Mouse (Mus musculus) testis, adult 2 months (tissue): Measurements from ENCODE around the gene Cntnap5c. TPM values are rescaled to one million over a fixed set of nuclear protein-coding genes. Genes with fewer than 3 reads are reported as not detected.

Experiments
- H3K27ac ChIP-seq: fragments of 200-500 bp; 2 replicates; pipeline ENCODE4 v1.5.1; 2012; ENCODE audit warnings: low read depth, low read length; ENCODE audit not compliant: control insufficient read depth, insufficient read depth
- H3K27me3 ChIP-seq: fragments of 200-500 bp; 2 replicates; pipeline ENCODE4 v1.6.1; 2012; ENCODE audit warnings: mild to moderate bottlenecking, low read length, moderate library complexity; ENCODE audit not compliant: control insufficient read depth, insufficient read depth
- H3K36me3 ChIP-seq: fragments of 200-500 bp; 2 replicates; pipeline ENCODE4 v1.6.1; 2012; ENCODE audit warnings: mild to moderate bottlenecking, low read length; ENCODE audit not compliant: control insufficient read depth, insufficient read depth
- H3K4me1 ChIP-seq: fragments of 200-500 bp; 2 replicates; pipeline ENCODE4 v1.6.1; 2012; ENCODE audit warnings: low read length; ENCODE audit not compliant: control insufficient read depth, insufficient read depth
- H3K4me3 ChIP-seq: fragments of 200-500 bp; 2 replicates; pipeline ENCODE4 v1.5.1; 2012; ENCODE audit warnings: low read depth, mild to moderate bottlenecking, low read length, moderate library complexity, mixed read lengths; ENCODE audit not compliant: control insufficient read depth
- CTCF ChIP-seq: fragments of 200-500 bp; IDR thresholded peaks from 2 replicates; pipeline ENCODE4 v1.5.1; 2012; ENCODE audit warnings: low read depth, mild to moderate bottlenecking, inconsistent platforms, low read length, moderate library complexity; ENCODE audit not compliant: control insufficient read depth, insufficient read depth, insufficient replicate concordance
- POLR2A ChIP-seq: fragments of 200-500 bp; IDR thresholded peaks from 2 replicates; pipeline ENCODE4 v1.6.1; 2012; ENCODE audit warnings: low read depth, mild to moderate bottlenecking, inconsistent platforms, low read length, moderate library complexity; ENCODE audit not compliant: control insufficient read depth
- polyA plus RNA-seq: library from polyadenylated mRNA; depleted of rRNA; stranded (reverse); fragments of >200 nt; gene quantifications from 2 replicates; pipeline ENCODE4 v1.2.3, GENCODE M21; 2012; rRNA removed

Gene Cntnap5c
- polyA plus RNA-seq, result 0.87 and 1.1 TPM in 2 replicates

GRCm38 (mm10) chr17:57768622-57769610 is at the start of gene Cntnap5c:
Cntnap5c (plus strand) TSS chr17:57769570.
- H3K4me1 ChIP-seq, result peaks cover 4% of the 10 kb centered on the region; the same call in 1 of the 2 replicates
- no peak within 1 kb of the TSS; the same call in 1 of the 2 replicates for H3K4me3 ChIP-seq
- no peak for TF ChIP-seq CTCF
- no peak for TF ChIP-seq POLR2A
- H3K27ac ChIP-seq, result no peak within 1 kb of the TSS
- no peaks in the 10 kb centered on the region for H3K27me3 ChIP-seq
- no peaks in the 10 kb centered on the region for H3K36me3 ChIP-seq

- Histone ChIP-seq H3K27ac (no peak within 1 kb of the TSS), H3K4me1 (no peaks in the 10 kb centered on the region), H3K36me3 (no peaks in the 10 kb centered on the region), H3K27me3 (no peaks in the 10 kb centered on the region), H3K4me3 (no peak within 1 kb of the TSS)
- TF ChIP-seq POLR2A (no peak), CTCF (no peak)
Observed at GRCm38 (mm10) chr17:57742119-57742518, 27.3 kb upstream of the Cntnap5c start, which contains the start of gene Gm21834. Gm21834 (minus strand) TSS chr17:57742219.

DNA sequence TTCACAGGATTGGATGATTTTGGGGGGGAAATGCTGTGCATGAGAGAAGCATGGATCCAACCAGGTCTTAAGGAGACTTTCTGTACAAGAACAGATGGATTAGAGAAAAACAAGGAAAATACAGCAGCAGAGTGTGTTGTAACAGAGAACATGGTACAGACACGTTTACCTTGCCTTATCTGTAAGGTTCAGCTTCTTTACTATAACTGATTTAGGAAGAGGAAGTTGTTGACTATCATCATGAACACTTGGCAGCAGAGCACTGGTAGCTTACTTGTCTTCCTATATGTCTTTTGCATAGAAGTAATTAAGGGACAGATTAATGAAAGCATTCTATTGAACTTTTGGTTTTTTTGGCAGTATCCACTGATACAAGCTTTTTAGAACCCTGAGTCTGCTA is 11.3 kb upstream of the Cntnap5c start:
- H3K27me3 ChIP-seq, result no peaks in the 10 kb centered on the region
- H3K4me3 ChIP-seq, result no peak overlapping the region
- TF ChIP-seq CTCF (no peak), POLR2A (no peak)
- H3K36me3 ChIP-seq, result no peaks in the 10 kb centered on the region
- H3K27ac ChIP-seq, result no peak overlapping the region
- H3K4me1 ChIP-seq, result no peaks in the 10 kb centered on the region

- peaks cover 4% of the 10 kb centered on the region; the same call in 1 of the 2 replicates for H3K4me1 ChIP-seq
- H3K27ac ChIP-seq, result no peak overlapping the region
- no peaks in the 10 kb centered on the region for H3K27me3 ChIP-seq
- TF ChIP-seq CTCF, result no peak
- TF ChIP-seq POLR2A, result no peak
- no peaks in the 10 kb centered on the region for H3K36me3 ChIP-seq
- H3K4me3 ChIP-seq, result no peak overlapping the region
Observed at GRCm38 (mm10) chr17:57767306-57767705, 2.1 kb upstream of the Cntnap5c start.

DNA sequence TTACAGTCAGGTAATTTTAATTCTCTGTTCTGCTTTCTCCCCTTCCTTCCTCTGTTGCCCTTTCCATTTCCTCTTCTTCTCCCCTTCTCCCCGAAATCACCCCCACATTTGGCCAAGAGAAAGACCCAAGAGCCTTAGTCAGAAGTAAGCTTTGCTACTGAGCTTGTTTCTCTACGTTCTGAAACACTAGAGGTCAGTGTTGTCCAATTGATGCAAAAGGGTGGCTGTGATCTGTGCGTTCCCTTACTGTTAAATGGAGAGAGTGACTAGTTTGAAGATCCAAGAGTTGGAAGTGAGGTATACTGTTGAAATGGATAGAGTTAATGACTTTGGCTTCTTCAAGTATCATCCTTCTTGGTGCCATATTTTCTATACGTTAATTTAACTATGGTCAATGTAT is 1.5 kb downstream of the Cntnap5c start:
- TF ChIP-seq POLR2A (no peak), CTCF (no peak)
- H3K36me3 ChIP-seq, result no peaks in the 10 kb centered on the region

GRCm38 (mm10) chr17:57788161-57788799 is 18.9 kb downstream of the Cntnap5c start:
- Histone ChIP-seq H3K27me3 (no peaks in the 10 kb centered on the region), H3K4me1 (no peaks in the 10 kb centered on the region), H3K4me3 (no peak overlapping the region), H3K27ac (no peak overlapping the region), H3K36me3 (no peaks in the 10 kb centered on the region)
- no peak for TF ChIP-seq CTCF
- TF ChIP-seq POLR2A, result no peak

More for the DNA sequence above, 1.5 kb downstream of the Cntnap5c start:
- H3K4me3 ChIP-seq, result no peak overlapping the region
- no peak overlapping the region for H3K27ac ChIP-seq
- H3K4me1 ChIP-seq, result peaks cover 4% of the 10 kb centered on the region; the same call in 1 of the 2 replicates
- H3K27me3 ChIP-seq, result no peaks in the 10 kb centered on the region

DNA sequence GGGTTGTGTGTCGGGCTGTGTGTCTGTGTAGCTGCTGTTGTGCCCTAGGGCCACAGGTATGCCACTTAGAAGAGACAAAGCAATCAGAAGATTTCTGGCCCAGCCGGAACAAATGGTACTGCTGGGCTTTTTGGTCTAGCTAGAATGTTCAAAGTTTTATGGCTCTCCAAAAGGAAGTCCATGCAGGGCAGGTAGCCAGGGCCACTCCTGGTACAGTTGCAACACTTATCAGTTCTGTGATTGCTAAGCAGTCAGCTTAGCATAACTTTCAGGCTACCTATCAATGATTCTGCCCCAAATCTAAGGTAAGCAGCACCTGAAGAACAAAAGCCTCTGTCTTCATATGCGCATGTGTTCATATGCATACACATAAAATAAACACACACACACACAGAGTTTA is 26.0 kb downstream of the Cntnap5c start:
- Histone ChIP-seq H3K36me3 (no peaks in the 10 kb centered on the region), H3K4me1 (no peaks in the 10 kb centered on the region), H3K27ac (no peak overlapping the region), H3K4me3 (no peak overlapping the region), H3K27me3 (no peaks in the 10 kb centered on the region)
- TF ChIP-seq POLR2A (no peak), CTCF (no peak)
